ENCODE assay signal across 8 mouse cellular contexts in genomic region chr2:166324439-166324838, GRCm38 (mm10).
DNase-seq lines count a peak whose midpoint lies in the region; ATAC-seq and TF ChIP-seq lines count a peak whose summit lies in the region.

No protein-coding gene starts in this region.

- peaks cover 21 to 35% of the 10 kb centered on the region in 2 experiments for H3K4me1 ChIP-seq in heart, embryonic 14.5 days (ENCODE audit: control insufficient read depth in 2 of 2, insufficient read depth in 2 of 2, low read length in 2 of 2)
- no peaks in the 10 kb centered on the region for H3K4me1 ChIP-seq in heart, adult 2 months (ENCODE audit: control insufficient read depth, insufficient read depth, low read length)
- H3K4me1 ChIP-seq in hindbrain, embryonic 16.5 days (ENCODE audit: control insufficient read depth, insufficient read depth, low read depth, low read length), result peaks cover 16% of the 10 kb centered on the region
- peaks cover 10% of the 10 kb centered on the region for H3K4me1 ChIP-seq in limb, embryonic 11.5 days (ENCODE audit: control insufficient read depth, insufficient read depth, low read length)
- peaks cover 29% of the 10 kb centered on the region for H3K4me1 ChIP-seq in stomach, embryonic 16.5 days (ENCODE audit: control insufficient read depth, insufficient read depth, low read length)

- peak; percentile 53; the same call in 1 of the 2 replicates for ATAC-seq in heart, embryonic 14.5 days (ENCODE audit: insufficient number of reproducible peaks, insufficient read depth, low FRiP score, low read depth)
- peak; percentile 63 for ATAC-seq in hindbrain, embryonic 16.5 days
- ATAC-seq in limb, embryonic 11.5 days (ENCODE audit: insufficient number of reproducible peaks, low FRiP score, low TSS enrichment, low read depth), result no peak
- ATAC-seq in stomach, embryonic 16.5 days (ENCODE audit: insufficient read depth, low FRiP score), result peak; percentile 72
- ATAC-seq in megakaryocyte progenitor cell, adult 5-6 weeks (replicated peaks; ENCODE audit: poor library complexity), result no peak

- H3K9ac ChIP-seq in heart, embryonic 14.5 days (ENCODE audit: low read length), result no peak overlapping the region; the same call in 1 of the 2 replicates
- no peak overlapping the region for H3K9ac ChIP-seq in heart, adult 2 months (ENCODE audit: low read depth, low read length)
- no peak overlapping the region for H3K9ac ChIP-seq in hindbrain, embryonic 16.5 days (ENCODE audit: low read depth, low read length)
- no peak overlapping the region for H3K9ac ChIP-seq in limb, embryonic 11.5 days (ENCODE audit: low read length)
- no peak overlapping the region for H3K9ac ChIP-seq in stomach, embryonic 16.5 days (ENCODE audit: low read length)

- TF ChIP-seq CTCF in heart, adult 2 months (IDR thresholded peaks at IDR 0.05), result no peak

- no peak for TF ChIP-seq EP300 in heart, adult 2 months (IDR thresholded peaks at IDR 0.05; ENCODE audit: insufficient read depth, low read depth, low read length)

- no peaks in the 10 kb centered on the region for H3K36me3 ChIP-seq in heart, embryonic 14.5 days (ENCODE audit: control insufficient read depth, insufficient read depth, low read length)
- no peaks in the 10 kb centered on the region for H3K36me3 ChIP-seq in heart, adult 2 months (ENCODE audit: control insufficient read depth, insufficient read depth, low read length)
- no peaks in the 10 kb centered on the region for H3K36me3 ChIP-seq in hindbrain, embryonic 16.5 days (ENCODE audit: control insufficient read depth, insufficient read depth, low read length)
- H3K36me3 ChIP-seq in limb, embryonic 11.5 days (ENCODE audit: control insufficient read depth, insufficient read depth, low read length), result no peaks in the 10 kb centered on the region
- no peaks in the 10 kb centered on the region for H3K36me3 ChIP-seq in stomach, embryonic 16.5 days (ENCODE audit: control insufficient read depth, insufficient read depth, low read length)

- no peak for DNase-seq in heart, adult 2 months
- DNase-seq in adrenal gland, postnatal 36 days, result peak; percentile 30 to 55
- peak; percentile 37 for DNase-seq in limb, embryonic 11.5 days (ENCODE audit: low spot score)
- DNase-seq in thymus, postnatal 10 days (ENCODE audit: low spot score in 2 of 2), result no peak

- TF ChIP-seq POLR2A in heart, adult 2 months (IDR thresholded peaks at IDR 0.05; ENCODE audit: insufficient read depth, low read depth, low read length), result no peak

- no peaks in the 10 kb centered on the region for H3K79me2 ChIP-seq in heart, adult 2 months (replicated peaks; ENCODE audit: control insufficient read depth, insufficient read depth, low read length)

- intact Hi-C loops in heart, adult 2 months (cut with DNase I), result loop anchor here (5.0 kb wide), 1 partner anchor 223 kb away; no protein-coding TSS in a partner anchor

- no peaks in the 10 kb centered on the region for H3K27me3 ChIP-seq in heart, embryonic 14.5 days (ENCODE audit: control insufficient read depth, insufficient read depth, low read length)
- no peaks in the 10 kb centered on the region for H3K27me3 ChIP-seq in heart, adult 2 months (ENCODE audit: control insufficient read depth, insufficient read depth, low read length)
- H3K27me3 ChIP-seq in hindbrain, embryonic 16.5 days (replicated peaks; ENCODE audit: control insufficient read depth, insufficient read depth, low read length), result 0 out of 2 replicates have a peak, but pooled peaks cover under 1% of the 10 kb centered on the region
- no peaks in the 10 kb centered on the region for H3K27me3 ChIP-seq in limb, embryonic 11.5 days (ENCODE audit: control insufficient read depth, insufficient read depth, low read length)
- no peaks in the 10 kb centered on the region for H3K27me3 ChIP-seq in stomach, embryonic 16.5 days (ENCODE audit: control insufficient read depth, insufficient read depth, low read length)

- 11% methylated on average over 10 of the region's 10 CpGs for WGBS in heart, embryonic 14.5 days
- 18% methylated on average over 10 of the region's 10 CpGs for WGBS in heart, adult 2 months
- WGBS in hindbrain, embryonic 16.5 days, result 15% methylated on average over 10 of the region's 10 CpGs
- WGBS in limb, embryonic 11.5 days, result 70% methylated on average over 10 of the region's 10 CpGs
- 18% methylated on average over 10 of the region's 10 CpGs for WGBS in stomach, embryonic 16.5 days

- peak overlapping the region; percentile 31 to 46 for H3K27ac ChIP-seq in heart, embryonic 14.5 days (replicated peaks in 1 of 2; ENCODE audit: control insufficient read depth in 1 of 2, insufficient read depth in 1 of 2, low read depth in 2 of 2, low read length in 2 of 2)
- no peak overlapping the region for H3K27ac ChIP-seq in heart, adult 2 months
- no peak overlapping the region for H3K27ac ChIP-seq in hindbrain, embryonic 16.5 days (ENCODE audit: low read depth, low read length)
- peak overlapping the region; percentile 8; the same call in 1 of the 2 replicates for H3K27ac ChIP-seq in limb, embryonic 11.5 days (replicated peaks; ENCODE audit: low read depth, low read length)
- peak overlapping the region; percentile 85 for H3K27ac ChIP-seq in stomach, embryonic 16.5 days (ENCODE audit: low read length)

- peak overlapping the region; percentile 7; the same call in 1 of the 2 replicates for H3K4me2 ChIP-seq in heart, embryonic 14.5 days (ENCODE audit: low read length)
- H3K4me2 ChIP-seq in hindbrain, embryonic 16.5 days (ENCODE audit: low read length), result no peak overlapping the region
- no peak overlapping the region for H3K4me2 ChIP-seq in limb, embryonic 11.5 days (ENCODE audit: low read depth, severe bottlenecking)
- H3K4me2 ChIP-seq in stomach, embryonic 16.5 days (ENCODE audit: low read depth, low read length), result no peak overlapping the region

- H3K4me3 ChIP-seq in heart, embryonic 14.5 days (ENCODE audit: control insufficient read depth in 1 of 2, insufficient read depth in 1 of 2, low read depth in 1 of 2, low read length in 2 of 2), result no peak overlapping the region
- H3K4me3 ChIP-seq in heart, adult 2 months, result no peak overlapping the region
- no peak overlapping the region for H3K4me3 ChIP-seq in hindbrain, embryonic 16.5 days (ENCODE audit: low read length)
- no peak overlapping the region for H3K4me3 ChIP-seq in limb, embryonic 11.5 days (ENCODE audit: low read depth, low read length)
- no peak overlapping the region for H3K4me3 ChIP-seq in stomach, embryonic 16.5 days (replicated peaks; ENCODE audit: low read length)

- no peaks in the 10 kb centered on the region for H3K9me3 ChIP-seq in heart, embryonic 14.5 days (ENCODE audit: control insufficient read depth, low read length)
- H3K9me3 ChIP-seq in hindbrain, embryonic 16.5 days (ENCODE audit: control insufficient read depth, low read length), result no peaks in the 10 kb centered on the region
- no peaks in the 10 kb centered on the region for H3K9me3 ChIP-seq in limb, embryonic 11.5 days (ENCODE audit: control insufficient read depth, low read length)
- no peaks in the 10 kb centered on the region for H3K9me3 ChIP-seq in stomach, embryonic 16.5 days (replicated peaks; ENCODE audit: control insufficient read depth, low read length)

Comparison
In these comparisons a context has a peak if more than half of its experiments do, and no peak if none do; other contexts are left out.
1. H3K27ac ChIP-seq: peak in heart, embryonic 14.5 days (2 of 2), limb, embryonic 11.5 days (single experiment) and stomach, embryonic 16.5 days (single experiment); none in heart, adult 2 months (single experiment) and hindbrain, embryonic 16.5 days (single experiment).
2. ATAC-seq: peak in heart, embryonic 14.5 days (single experiment), hindbrain, embryonic 16.5 days (single experiment) and stomach, embryonic 16.5 days (single experiment); none in limb, embryonic 11.5 days (single experiment) and megakaryocyte progenitor cell, adult 5-6 weeks (single experiment).
3. DNase-seq: peak in adrenal gland, postnatal 36 days (2 of 2) and limb, embryonic 11.5 days (single experiment); none in heart, adult 2 months (0 of 2) and thymus, postnatal 10 days (0 of 2).